Mouse (Mus musculus): ENCODE results near the gene Fcgbp. TPM values are rescaled to one million over a fixed set of nuclear protein-coding genes. Genes with fewer than 3 reads are reported as not detected.

Gene Fcgbp
- polyA plus RNA-seq, 1 experiment from 2014 or later = not detected

GRCm38 (mm10) chr7:28059972-28060371 is 11.1 kb upstream of the Fcgbp start:
- Histone ChIP-seq H3K9ac (replicated peaks) (no peak overlapping the region), H3K27me3 (ENCODE audit: insufficient read depth, low read length) (no peaks in the 10 kb centered on the region), H3K27ac (ENCODE audit: low read depth) (no peak overlapping the region), H3K9me3 (ENCODE audit: low read length) (0 out of 2 replicates have a peak, but pooled peaks cover 2% of the 10 kb centered on the region), H3K36me3 (replicated peaks; ENCODE audit: insufficient read depth, low read length) (no peaks in the 10 kb centered on the region), H3K4me1 (ENCODE audit: insufficient read depth) (no peaks in the 10 kb centered on the region), H3K4me2 (ENCODE audit: low read depth, low read length) (no peak overlapping the region), H3K4me3 (ENCODE audit: low read depth, low read length) (no peak overlapping the region)
- ATAC-seq (no peak), DNase-seq (no peak)
- 86% methylated on average over 1 of the region's 1 CpGs for WGBS (ENCODE audit: insufficient replicate concordance)
- TF ChIP-seq CTCF (IDR thresholded peaks at IDR 0.05; ENCODE audit: low read depth) = no peak
- TF ChIP-seq EP300 (IDR thresholded peaks at IDR 0.05; ENCODE audit: low read depth) = no peak

- Histone ChIP-seq H3K4me1 (ENCODE audit: insufficient read depth) (no peaks in the 10 kb centered on the region), H3K4me3 (ENCODE audit: low read depth, low read length) (no peak overlapping the region), H3K27me3 (ENCODE audit: insufficient read depth, low read length) (no peaks in the 10 kb centered on the region), H3K4me2 (ENCODE audit: low read depth, low read length) (no peak overlapping the region), H3K27ac (ENCODE audit: low read depth) (no peak overlapping the region), H3K9me3 (ENCODE audit: low read length) (no peaks in the 10 kb centered on the region), H3K36me3 (replicated peaks; ENCODE audit: insufficient read depth, low read length) (no peaks in the 10 kb centered on the region), H3K9ac (replicated peaks) (no peak overlapping the region)
- TF ChIP-seq EP300 (IDR thresholded peaks at IDR 0.05; ENCODE audit: low read depth) (no peak), CTCF (IDR thresholded peaks at IDR 0.05; ENCODE audit: low read depth) (no peak)
- DNase-seq (no peak), ATAC-seq (no peak)
- WGBS (ENCODE audit: insufficient replicate concordance) = 58% methylated on average over 3 of the region's 3 CpGs
Observed at GRCm38 (mm10) chr7:28068661-28069060, 2.4 kb upstream of the Fcgbp start.

GRCm38 (mm10) chr7:28069546-28070172 is 1.4 kb upstream of the Fcgbp start:
- WGBS (ENCODE audit: insufficient replicate concordance) = 39% methylated on average over 3 of the region's 3 CpGs
- H3K27ac ChIP-seq (ENCODE audit: low read depth) = no peak overlapping the region
- TF ChIP-seq EP300 (IDR thresholded peaks at IDR 0.05; ENCODE audit: low read depth) (no peak), CTCF (IDR thresholded peaks at IDR 0.05; ENCODE audit: low read depth) (no peak)
- no peak overlapping the region for H3K4me2 ChIP-seq (ENCODE audit: low read depth, low read length)
- H3K4me3 ChIP-seq (ENCODE audit: low read depth, low read length) = no peak overlapping the region
- H3K27me3 ChIP-seq (ENCODE audit: insufficient read depth, low read length) = no peaks in the 10 kb centered on the region
- H3K9me3 ChIP-seq (ENCODE audit: low read length) = no peaks in the 10 kb centered on the region
- H3K9ac ChIP-seq (replicated peaks) = no peak overlapping the region
- DNase-seq = no peak
- ATAC-seq = no peak
- no peaks in the 10 kb centered on the region for H3K36me3 ChIP-seq (replicated peaks; ENCODE audit: insufficient read depth, low read length)
- no peaks in the 10 kb centered on the region for H3K4me1 ChIP-seq (ENCODE audit: insufficient read depth)

- TF ChIP-seq CTCF (IDR thresholded peaks at IDR 0.05; ENCODE audit: low read depth) (no peak), EP300 (IDR thresholded peaks at IDR 0.05; ENCODE audit: low read depth) (no peak)
- H3K27ac ChIP-seq (ENCODE audit: low read depth) = no peak overlapping the region
- ATAC-seq (no peak), DNase-seq (no peak)
- H3K4me1 ChIP-seq (ENCODE audit: insufficient read depth) = no peaks in the 10 kb centered on the region
- WGBS (ENCODE audit: insufficient replicate concordance) = 80% methylated on average over 7 of the region's 7 CpGs
- H3K27me3 ChIP-seq (ENCODE audit: insufficient read depth, low read length) = no peaks in the 10 kb centered on the region
- no peaks in the 10 kb centered on the region for H3K9me3 ChIP-seq (ENCODE audit: low read length)
- H3K36me3 ChIP-seq (replicated peaks; ENCODE audit: insufficient read depth, low read length) = no peaks in the 10 kb centered on the region
- H3K9ac ChIP-seq (replicated peaks) = no peak overlapping the region
- H3K4me2 ChIP-seq (ENCODE audit: low read depth, low read length) = no peak overlapping the region
- H3K4me3 ChIP-seq (ENCODE audit: low read depth, low read length) = no peak overlapping the region
Observed at GRCm38 (mm10) chr7:28084215-28084614, 13.2 kb downstream of the Fcgbp start.

GRCm38 (mm10) chr7:28086236-28086635 is 15.2 kb downstream of the Fcgbp start:
- Histone ChIP-seq H3K27me3 (ENCODE audit: insufficient read depth, low read length) (no peaks in the 10 kb centered on the region), H3K9me3 (ENCODE audit: low read length) (no peaks in the 10 kb centered on the region), H3K27ac (ENCODE audit: low read depth) (no peak overlapping the region), H3K4me3 (ENCODE audit: low read depth, low read length) (no peak overlapping the region), H3K9ac (replicated peaks) (no peak overlapping the region), H3K4me1 (ENCODE audit: insufficient read depth) (no peaks in the 10 kb centered on the region), H3K4me2 (ENCODE audit: low read depth, low read length) (no peak overlapping the region), H3K36me3 (replicated peaks; ENCODE audit: insufficient read depth, low read length) (no peaks in the 10 kb centered on the region)
- WGBS (ENCODE audit: insufficient replicate concordance) = 79% methylated on average over 16 of the region's 16 CpGs
- no peak for ATAC-seq
- DNase-seq = no peak
- TF ChIP-seq EP300 (IDR thresholded peaks at IDR 0.05; ENCODE audit: low read depth) = no peak
- TF ChIP-seq CTCF (IDR thresholded peaks at IDR 0.05; ENCODE audit: low read depth) = no peak

GRCm38 (mm10) chr7:28093541-28093940 is 22.5 kb downstream of the Fcgbp start:
- no peaks in the 10 kb centered on the region for H3K4me1 ChIP-seq (ENCODE audit: insufficient read depth)
- ATAC-seq (no peak), DNase-seq (no peak)

More at GRCm38 (mm10) chr7:28093541-28093940, 22.5 kb downstream of the Fcgbp start:
- Histone ChIP-seq H3K27ac (ENCODE audit: low read depth) (no peak overlapping the region), H3K4me2 (ENCODE audit: low read depth, low read length) (no peak overlapping the region), H3K36me3 (replicated peaks; ENCODE audit: insufficient read depth, low read length) (no peaks in the 10 kb centered on the region), H3K9me3 (ENCODE audit: low read length) (no peaks in the 10 kb centered on the region), H3K4me3 (ENCODE audit: low read depth, low read length) (no peak overlapping the region), H3K27me3 (ENCODE audit: insufficient read depth, low read length) (no peaks in the 10 kb centered on the region), H3K9ac (replicated peaks) (no peak overlapping the region)
- WGBS (ENCODE audit: insufficient replicate concordance) = 40% methylated on average over 11 of the region's 11 CpGs
- TF ChIP-seq CTCF (IDR thresholded peaks at IDR 0.05; ENCODE audit: low read depth) (no peak), EP300 (IDR thresholded peaks at IDR 0.05; ENCODE audit: low read depth) (no peak)

Data from liver, postnatal 0 days (tissue).